Mouse (Mus musculus): ENCODE measurements around the gene Vstm2l.

Vstm2l gene

DNA sequence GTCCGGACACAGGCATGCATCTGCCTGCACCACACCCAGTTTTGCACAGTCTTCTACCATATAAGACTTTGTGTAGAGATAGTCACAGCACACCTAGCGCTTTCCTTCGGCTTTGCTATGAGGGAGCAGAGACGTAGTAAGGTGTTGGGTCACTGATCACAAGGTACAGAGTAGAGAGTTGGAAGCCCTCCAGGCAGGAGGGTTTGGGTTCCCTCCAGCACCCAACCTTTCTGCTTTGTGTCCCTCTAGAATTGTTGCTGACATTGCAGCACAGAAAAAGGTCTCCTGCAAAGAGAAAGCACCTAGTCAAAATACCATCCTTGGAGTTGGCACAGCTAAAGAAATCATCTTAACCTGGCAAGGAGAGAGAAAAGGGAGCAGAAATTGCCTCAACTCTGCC is 78.0 kb downstream of the Vstm2l start:
- DNase-seq (ENCODE audit: low spot score) = no peak

Data from lung, postnatal 25 days (tissue).